Mouse (Mus musculus): ENCODE results near the gene Colgalt1. TPM values are rescaled to one million over a fixed set of nuclear protein-coding genes. Genes with fewer than 3 reads are reported as not detected.

Colgalt1 gene
- polyA plus RNA-seq, 1 experiment from 2014 or later = 70.3 TPM

GRCm38 (mm10) chr8:71629096-71629697, 18.4 kb downstream of the Colgalt1 start:
- ATAC-seq (ENCODE audit: low read depth) = peak; percentile 91
- peak overlapping the region; percentile 96 for H3K4me2 ChIP-seq (ENCODE audit: low read depth, low read length)
- WGBS = under 1% methylated on average over 54 of the region's 55 CpGs
- H3K4me3 ChIP-seq (ENCODE audit: low read length) = peak overlapping the region; percentile 59
- peak overlapping the region; percentile 77 for H3K27ac ChIP-seq (ENCODE audit: low read length)
- no peaks in the 10 kb centered on the region; the same call in 1 of the 2 replicates for H3K9me3 ChIP-seq (ENCODE audit: control insufficient read depth, low read length)
- H3K4me1 ChIP-seq (replicated peaks; ENCODE audit: control insufficient read depth, insufficient read depth, low read length) = peaks cover 23% of the 10 kb centered on the region
- peaks cover 8% of the 10 kb centered on the region; the same call in 1 of the 2 replicates for H3K27me3 ChIP-seq (ENCODE audit: control insufficient read depth, insufficient read depth, low read depth, low read length)
- peak overlapping the region; percentile 76 for H3K9ac ChIP-seq (ENCODE audit: low read length)
- H3K36me3 ChIP-seq (ENCODE audit: control insufficient read depth, insufficient read depth, low read length) = peaks cover 4% of the 10 kb centered on the region; the same call in 1 of the 2 replicates

GRCm38 (mm10) chr8:71629781-71630212, 19.0 kb downstream of the Colgalt1 start:
- H3K4me2 ChIP-seq (ENCODE audit: low read depth, low read length) = peak overlapping the region; percentile 96

GRCm38 (mm10) chr8:71630761-71631160, 20.0 kb downstream of the Colgalt1 start:
- 83% methylated on average over 6 of the region's 6 CpGs for WGBS
- Histone ChIP-seq H3K4me1 (replicated peaks; ENCODE audit: control insufficient read depth, insufficient read depth, low read length) (peaks cover 23% of the 10 kb centered on the region), H3K9ac (ENCODE audit: low read length) (no peak overlapping the region), H3K4me2 (ENCODE audit: low read depth, low read length) (no peak overlapping the region), H3K36me3 (ENCODE audit: control insufficient read depth, insufficient read depth, low read length) (no peaks in the 10 kb centered on the region), H3K27ac (ENCODE audit: low read length) (no peak overlapping the region), H3K9me3 (ENCODE audit: control insufficient read depth, low read length) (no peaks in the 10 kb centered on the region; the same call in 1 of the 2 replicates), H3K4me3 (ENCODE audit: low read length) (no peak overlapping the region), H3K27me3 (ENCODE audit: control insufficient read depth, insufficient read depth, low read depth, low read length) (peaks cover 8% of the 10 kb centered on the region; the same call in 1 of the 2 replicates)
- ATAC-seq (ENCODE audit: low read depth) = no peak

More at GRCm38 (mm10) chr8:71629781-71630212, 19.0 kb downstream of the Colgalt1 start:
- Histone ChIP-seq H3K27ac (ENCODE audit: low read length) (no peak overlapping the region), H3K9me3 (ENCODE audit: control insufficient read depth, low read length) (no peaks in the 10 kb centered on the region; the same call in 1 of the 2 replicates), H3K9ac (ENCODE audit: low read length) (peak overlapping the region; percentile 27), H3K27me3 (ENCODE audit: control insufficient read depth, insufficient read depth, low read depth, low read length) (peaks cover 8% of the 10 kb centered on the region; the same call in 1 of the 2 replicates), H3K4me1 (replicated peaks; ENCODE audit: control insufficient read depth, insufficient read depth, low read length) (peaks cover 23% of the 10 kb centered on the region), H3K36me3 (ENCODE audit: control insufficient read depth, insufficient read depth, low read length) (peaks cover under 1% of the 10 kb centered on the region; the same call in 1 of the 2 replicates), H3K4me3 (ENCODE audit: low read length) (peak overlapping the region; percentile 59)
- peak; percentile 32 for ATAC-seq (ENCODE audit: low read depth)
- WGBS = 2% methylated on average over 25 of the region's 25 CpGs

- Histone ChIP-seq H3K27me3 (ENCODE audit: control insufficient read depth, insufficient read depth, low read depth, low read length) (peaks cover 8% of the 10 kb centered on the region; the same call in 1 of the 2 replicates), H3K9me3 (ENCODE audit: control insufficient read depth, low read length) (no peaks in the 10 kb centered on the region; the same call in 1 of the 2 replicates), H3K4me3 (ENCODE audit: low read length) (no peak overlapping the region), H3K36me3 (ENCODE audit: control insufficient read depth, insufficient read depth, low read length) (no peaks in the 10 kb centered on the region), H3K27ac (ENCODE audit: low read length) (no peak overlapping the region), H3K4me2 (ENCODE audit: low read depth, low read length) (no peak overlapping the region), H3K9ac (ENCODE audit: low read length) (no peak overlapping the region), H3K4me1 (replicated peaks; ENCODE audit: control insufficient read depth, insufficient read depth, low read length) (peaks cover 23% of the 10 kb centered on the region)
- WGBS = 60% methylated on average over 2 of the region's 2 CpGs
- no peak for ATAC-seq (ENCODE audit: low read depth)
These were observed 21.1 kb downstream of the Colgalt1 start for GRCm38 (mm10) chr8:71631897-71632296.

- ATAC-seq (ENCODE audit: low read depth) = no peak
- H3K9ac ChIP-seq (ENCODE audit: low read length) = no peak overlapping the region
- no peak overlapping the region for H3K27ac ChIP-seq (ENCODE audit: low read length)
- H3K36me3 ChIP-seq (ENCODE audit: control insufficient read depth, insufficient read depth, low read length) = no peaks in the 10 kb centered on the region
- 12% methylated on average over 18 of the region's 22 CpGs for WGBS
- H3K4me1 ChIP-seq (replicated peaks; ENCODE audit: control insufficient read depth, insufficient read depth, low read length) = peaks cover 15% of the 10 kb centered on the region
- H3K4me2 ChIP-seq (ENCODE audit: low read depth, low read length) = no peak overlapping the region
- H3K4me3 ChIP-seq (ENCODE audit: low read length) = no peak overlapping the region
- H3K27me3 ChIP-seq (ENCODE audit: control insufficient read depth, insufficient read depth, low read depth, low read length) = peaks cover 8% of the 10 kb centered on the region; the same call in 1 of the 2 replicates
- no peaks in the 10 kb centered on the region; the same call in 1 of the 2 replicates for H3K9me3 ChIP-seq (ENCODE audit: control insufficient read depth, low read length)
These were observed 22.4 kb downstream of the Colgalt1 start for GRCm38 (mm10) chr8:71633164-71633563.

GRCm38 (mm10) chr8:71633981-71634667, 23.3 kb downstream of the Colgalt1 start:
- H3K9ac ChIP-seq (ENCODE audit: low read length) = no peak overlapping the region
- 5% methylated on average over 26 of the region's 26 CpGs for WGBS
- peak overlapping the region; percentile 11; the same call in 1 of the 2 replicates for H3K4me3 ChIP-seq (ENCODE audit: low read length)
- H3K36me3 ChIP-seq (ENCODE audit: control insufficient read depth, insufficient read depth, low read length) = no peaks in the 10 kb centered on the region
- no peaks in the 10 kb centered on the region; the same call in 1 of the 2 replicates for H3K9me3 ChIP-seq (ENCODE audit: control insufficient read depth, low read length)
- H3K27me3 ChIP-seq (ENCODE audit: control insufficient read depth, insufficient read depth, low read depth, low read length) = peaks cover 8% of the 10 kb centered on the region; the same call in 1 of the 2 replicates
- peak overlapping the region; percentile 42 for H3K4me2 ChIP-seq (ENCODE audit: low read depth, low read length)
- peak; percentile 42 for ATAC-seq (ENCODE audit: low read depth)
- no peak overlapping the region for H3K27ac ChIP-seq (ENCODE audit: low read length)
- H3K4me1 ChIP-seq (replicated peaks; ENCODE audit: control insufficient read depth, insufficient read depth, low read length) = peaks cover 7% of the 10 kb centered on the region; the same call in 1 of the 2 replicates

- no peak for ATAC-seq (ENCODE audit: low read depth)
- Histone ChIP-seq H3K27ac (ENCODE audit: low read length) (no peak overlapping the region), H3K4me1 (replicated peaks; ENCODE audit: control insufficient read depth, insufficient read depth, low read length) (no peaks in the 10 kb centered on the region), H3K27me3 (ENCODE audit: control insufficient read depth, insufficient read depth, low read depth, low read length) (peaks cover 3% of the 10 kb centered on the region; the same call in 1 of the 2 replicates), H3K9ac (ENCODE audit: low read length) (no peak overlapping the region), H3K36me3 (ENCODE audit: control insufficient read depth, insufficient read depth, low read length) (no peaks in the 10 kb centered on the region), H3K9me3 (ENCODE audit: control insufficient read depth, low read length) (no peaks in the 10 kb centered on the region; the same call in 1 of the 2 replicates), H3K4me3 (ENCODE audit: low read length) (no peak overlapping the region), H3K4me2 (ENCODE audit: low read depth, low read length) (no peak overlapping the region)
- WGBS = 50% methylated on average over 8 of the region's 8 CpGs
These were observed 26.6 kb downstream of the Colgalt1 start for GRCm38 (mm10) chr8:71637149-71638095.

GRCm38 (mm10) chr8:71638321-71638720, 27.5 kb downstream of the Colgalt1 start:
- no peak for ATAC-seq (ENCODE audit: low read depth)
- 61% methylated on average over 6 of the region's 6 CpGs for WGBS
- peaks cover 3% of the 10 kb centered on the region; the same call in 1 of the 2 replicates for H3K27me3 ChIP-seq (ENCODE audit: control insufficient read depth, insufficient read depth, low read depth, low read length)

More at GRCm38 (mm10) chr8:71638321-71638720, 27.5 kb downstream of the Colgalt1 start:
- Histone ChIP-seq H3K9me3 (ENCODE audit: control insufficient read depth, low read length) (no peaks in the 10 kb centered on the region), H3K36me3 (ENCODE audit: control insufficient read depth, insufficient read depth, low read length) (no peaks in the 10 kb centered on the region), H3K4me3 (ENCODE audit: low read length) (no peak overlapping the region), H3K9ac (ENCODE audit: low read length) (no peak overlapping the region), H3K27ac (ENCODE audit: low read length) (no peak overlapping the region), H3K4me2 (ENCODE audit: low read depth, low read length) (no peak overlapping the region), H3K4me1 (replicated peaks; ENCODE audit: control insufficient read depth, insufficient read depth, low read length) (no peaks in the 10 kb centered on the region)
